Mouse (Mus musculus) heart, embryonic 11.5 days (tissue): Measurements from ENCODE around the gene Ubqln4. TPM values are rescaled to one million over a fixed set of nuclear protein-coding genes. Genes with fewer than 3 reads are reported as not detected.
"Not testable (repeated sequence)": the region's sequence is repeated elsewhere in the genome, so short reads cannot be mapped to it uniquely, and the experiment has no call there.

ENCODE experiments used
- ATAC-seq: fragments of 200-750 bp; cut with Nextera tagmentation; replicated peaks from 2 replicates; pipeline ENCODE4 v1.8.0; 2017; ENCODE audit warnings: moderate library complexity; ENCODE audit not compliant: insufficient number of reproducible peaks, low FRiP score, low TSS enrichment
- H3K27ac ChIP-seq: fragments of 300-500 bp; sonication (generic); 2 replicates; pipeline ENCODE4 v1.5.1; 2014; ENCODE audit warnings: mild to moderate bottlenecking, low read depth, low read length
- H3K27me3 ChIP-seq: fragments of 300-500 bp; sonication (generic); 2 replicates; pipeline ENCODE4 v1.6.1; 2014; ENCODE audit warnings: mild to moderate bottlenecking, low read length, mixed read lengths; ENCODE audit not compliant: control insufficient read depth, insufficient read depth
- H3K36me3 ChIP-seq: fragments of 300-500 bp; sonication (generic); 2 replicates; pipeline ENCODE4 v1.6.1; 2014; ENCODE audit warnings: mild to moderate bottlenecking, low read length, moderate library complexity, mixed read lengths; ENCODE audit not compliant: control insufficient read depth, insufficient read depth
- H3K4me1 ChIP-seq: fragments of 300-500 bp; sonication (generic); 2 replicates; pipeline ENCODE4 v1.6.1; 2014; ENCODE audit warnings: low read length; ENCODE audit not compliant: control insufficient read depth, insufficient read depth
- H3K4me2 ChIP-seq: fragments of 300-500 bp; sonication (generic); 2 replicates; pipeline ENCODE4 v1.6.1; 2014; ENCODE audit warnings: mild to moderate bottlenecking, moderate library complexity
- H3K4me3 ChIP-seq: fragments of 300-500 bp; sonication (generic); 2 replicates; pipeline ENCODE4 v1.5.1; 2014; ENCODE audit warnings: low read depth, low read length
- H3K9ac ChIP-seq: fragments of 300-500 bp; sonication (generic); 2 replicates; pipeline ENCODE4 v1.6.1; 2014; ENCODE audit warnings: mild to moderate bottlenecking, low read depth, low read length, moderate library complexity
- H3K9me3 ChIP-seq: fragments of 300-500 bp; sonication (generic); replicated peaks from 2 replicates; pipeline ENCODE4 v1.6.1; 2016; ENCODE audit warnings: low read length; ENCODE audit not compliant: control insufficient read depth
- WGBS: fragments of 180-500 bp; shearing (Covaris S2); extraction: QIAGEN DNeasy Blood & Tissue Kit; methylation state at CpG from one replicate; pipeline ENCODE4 v1.1.7; 2014; ENCODE audit not compliant: insufficient replicate concordance; 5-methylcytosine and 5-hydroxymethylcytosine counted together
- polyA plus RNA-seq: library from polyadenylated mRNA; unstranded; fragments of >200 nt; fragmentation: Nextera tagmentation; extraction: Ambion mirVana; gene quantifications from 2 replicates; pipeline ENCODE4 v1.2.1, GENCODE M21; 2014

Ubqln4 gene
- polyA plus RNA-seq, 1 experiment from 2014 or later = 48.8 TPM

GRCm38 (mm10) chr3:88604863-88605262, 51.3 kb downstream of the Ubqln4 start:
- WGBS = 88% methylated on average over 7 of the region's 7 CpGs
- Histone ChIP-seq H3K4me1 (peaks cover 8% of the 10 kb centered on the region), H3K36me3 (no peaks in the 10 kb centered on the region), H3K4me2 (no peak overlapping the region), H3K4me3 (no peak overlapping the region), H3K27ac (no peak overlapping the region), H3K27me3 (no peaks in the 10 kb centered on the region), H3K9me3 (no peaks in the 10 kb centered on the region), H3K9ac (no peak overlapping the region)
- no peak for ATAC-seq

- Histone ChIP-seq H3K4me3 (peak within 1 kb of the TSS; percentile 24; the same call in 1 of the 2 replicates), H3K4me2 (peak within 1 kb of the TSS; percentile 67)
- not testable (repeated sequence) for H3K4me1 ChIP-seq, H3K9ac ChIP-seq, H3K36me3 ChIP-seq, H3K27ac ChIP-seq, ATAC-seq, H3K9me3 ChIP-seq, H3K27me3 ChIP-seq
- 90% methylated on average over 2 of the region's 2 CpGs for WGBS
Measured at GRCm38 (mm10) chr3:88605666-88606065, 52.1 kb downstream of the Ubqln4 start, which contains the start of gene Arhgef2. Gene Arhgef2, plus strand, starts transcription at chr3:88605966.

GRCm38 (mm10) chr3:88607065-88607757, 53.7 kb downstream of the Ubqln4 start:
- WGBS = under 1% methylated on average over 20 of the region's 20 CpGs
- H3K27ac ChIP-seq = no peak overlapping the region
- H3K36me3 ChIP-seq = no peaks in the 10 kb centered on the region

GRCm38 (mm10) chr3:88607758-88608138, 54.2 kb downstream of the Ubqln4 start:
- no peaks in the 10 kb centered on the region for H3K27me3 ChIP-seq
- no peaks in the 10 kb centered on the region for H3K9me3 ChIP-seq
- peaks cover 8% of the 10 kb centered on the region for H3K4me1 ChIP-seq
- H3K27ac ChIP-seq = no peak overlapping the region
- 17% methylated on average over 10 of the region's 10 CpGs for WGBS
- ATAC-seq = 0 out of 2 replicates have a peak, but pooled peaks have one; percentile 14
- no peaks in the 10 kb centered on the region for H3K36me3 ChIP-seq
- H3K9ac ChIP-seq = peak overlapping the region; percentile 61; the same call in 1 of the 2 replicates
- peak overlapping the region; percentile 24 for H3K4me3 ChIP-seq
- H3K4me2 ChIP-seq = peak overlapping the region; percentile 67

More at GRCm38 (mm10) chr3:88607065-88607757, 53.7 kb downstream of the Ubqln4 start:
- Histone ChIP-seq H3K27me3 (no peaks in the 10 kb centered on the region), H3K4me3 (peak overlapping the region; percentile 24), H3K4me2 (peak overlapping the region; percentile 67), H3K9me3 (no peaks in the 10 kb centered on the region), H3K4me1 (peaks cover 8% of the 10 kb centered on the region), H3K9ac (peak overlapping the region; percentile 61)
- peak; percentile 72 for ATAC-seq

- peaks cover 8% of the 10 kb centered on the region for H3K4me1 ChIP-seq
- H3K9ac ChIP-seq = no peak overlapping the region
- no peak overlapping the region for H3K27ac ChIP-seq
- H3K4me3 ChIP-seq = no peak overlapping the region
- H3K4me2 ChIP-seq = no peak overlapping the region
- ATAC-seq = no peak
- WGBS = 64% methylated on average over 4 of the region's 4 CpGs
- H3K27me3 ChIP-seq = no peaks in the 10 kb centered on the region
- no peaks in the 10 kb centered on the region for H3K9me3 ChIP-seq
- no peaks in the 10 kb centered on the region for H3K36me3 ChIP-seq
Measured at GRCm38 (mm10) chr3:88609066-88609465, 55.5 kb downstream of the Ubqln4 start.

- no peak for ATAC-seq
- Histone ChIP-seq H3K9ac (no peak overlapping the region), H3K9me3 (no peaks in the 10 kb centered on the region), H3K27ac (no peak overlapping the region), H3K27me3 (no peaks in the 10 kb centered on the region), H3K4me2 (no peak overlapping the region), H3K4me1 (peaks cover 24% of the 10 kb centered on the region), H3K36me3 (no peaks in the 10 kb centered on the region), H3K4me3 (no peak overlapping the region)
- 56% methylated on average over 8 of the region's 8 CpGs for WGBS
Measured at GRCm38 (mm10) chr3:88614418-88614817, 60.9 kb downstream of the Ubqln4 start.

- H3K4me2 ChIP-seq = no peak overlapping the region
- WGBS = 73% methylated on average over 5 of the region's 5 CpGs
Measured at GRCm38 (mm10) chr3:88615117-88615516, 61.6 kb downstream of the Ubqln4 start.

GRCm38 (mm10) chr3:88615902-88616391, 62.4 kb downstream of the Ubqln4 start:
- peaks cover 29% of the 10 kb centered on the region for H3K4me1 ChIP-seq

More at GRCm38 (mm10) chr3:88615117-88615516, 61.6 kb downstream of the Ubqln4 start:
- no peaks in the 10 kb centered on the region for H3K36me3 ChIP-seq
- H3K9me3 ChIP-seq = no peaks in the 10 kb centered on the region
- no peak for ATAC-seq
- no peak overlapping the region for H3K4me3 ChIP-seq
- 0 out of 2 replicates have a peak overlapping the region, but pooled peaks have one; percentile 24 for H3K9ac ChIP-seq
- H3K27me3 ChIP-seq = no peaks in the 10 kb centered on the region
- peaks cover 24% of the 10 kb centered on the region for H3K4me1 ChIP-seq
- H3K27ac ChIP-seq = no peak overlapping the region

More at GRCm38 (mm10) chr3:88615902-88616391, 62.4 kb downstream of the Ubqln4 start:
- Histone ChIP-seq H3K9ac (no peak overlapping the region), H3K9me3 (no peaks in the 10 kb centered on the region), H3K36me3 (no peaks in the 10 kb centered on the region), H3K4me2 (peak overlapping the region; percentile 34), H3K27me3 (no peaks in the 10 kb centered on the region), H3K27ac (no peak overlapping the region), H3K4me3 (no peak overlapping the region)
- WGBS = 48% methylated on average over 9 of the region's 9 CpGs
- ATAC-seq = no peak
